Mouse (Mus musculus) intestine, embryonic 15.5 days (tissue): ENCODE measurements at regions not wholly inside any gene's neighbourhood (a gene's known extent, or its start where the extent isn't known, plus 50 kb on each side); places are given as distances from the start of the nearest gene placed in this dataset.

Experiments used
- ATAC-seq: fragments of 200-750 bp; cut with Nextera tagmentation; 2 replicates; pipeline ENCODE4 v1.8.0; 2017; ENCODE audit warnings: moderate TSS enrichment, moderate library complexity
- H3K27ac ChIP-seq: fragments of 300-500 bp; sonication (generic); 2 replicates; pipeline ENCODE4 v1.5.1; 2015; ENCODE audit warnings: mild to moderate bottlenecking, inconsistent platforms
- H3K27me3 ChIP-seq: fragments of 300-500 bp; sonication (generic); replicated peaks from 2 replicates; pipeline ENCODE4 v1.6.1; 2015; ENCODE audit warnings: inconsistent platforms
- H3K36me3 ChIP-seq: fragments of 300-500 bp; sonication (generic); 2 replicates; pipeline ENCODE4 v1.6.1; 2015; ENCODE audit warnings: inconsistent platforms
- H3K4me1 ChIP-seq: fragments of 300-500 bp; sonication (generic); replicated peaks from 2 replicates; pipeline ENCODE4 v1.6.1; 2015; ENCODE audit warnings: inconsistent platforms
- H3K4me2 ChIP-seq: fragments of 300-500 bp; sonication (generic); replicated peaks from 2 replicates; pipeline ENCODE4 v1.6.1; 2015; ENCODE audit warnings: mild to moderate bottlenecking, inconsistent platforms
- H3K4me3 ChIP-seq: fragments of 300-500 bp; sonication (generic); replicated peaks from 2 replicates; pipeline ENCODE4 v1.5.1; 2015; ENCODE audit warnings: inconsistent platforms
- H3K9ac ChIP-seq: fragments of 300-500 bp; sonication (generic); 2 replicates; pipeline ENCODE4 v1.6.1; 2015; ENCODE audit warnings: inconsistent platforms
- H3K9me3 ChIP-seq: fragments of 300-500 bp; sonication (generic); 2 replicates; pipeline ENCODE4 v1.6.1; 2016; ENCODE audit warnings: inconsistent platforms
- whole genome bisulfite sequencing: fragments of 180-500 bp; shearing (Covaris S2); methylation state at CpG from one replicate; pipeline ENCODE4 v1.1.7; 2015; 5-methylcytosine and 5-hydroxymethylcytosine counted together

GRCm38 (mm10) chr3:41407520-41407919 lies 148.0 kb upstream of the Jade1 start:
- H3K27ac ChIP-seq = no peak overlapping the region
- no peak overlapping the region for H3K4me3 ChIP-seq
- peaks cover 12% of the 10 kb centered on the region; the same call in 1 of the 2 replicates for H3K4me1 ChIP-seq
- ATAC-seq = no peak
- no peaks in the 10 kb centered on the region for H3K36me3 ChIP-seq
- no peaks in the 10 kb centered on the region for H3K9me3 ChIP-seq
- WGBS = 70% methylated on average over 1 of the region's 1 CpGs
- H3K4me2 ChIP-seq = no peak overlapping the region
- no peaks in the 10 kb centered on the region for H3K27me3 ChIP-seq
- no peak overlapping the region for H3K9ac ChIP-seq

- Histone ChIP-seq H3K4me1 (no peaks in the 10 kb centered on the region), H3K4me2 (no peak overlapping the region), H3K27me3 (no peaks in the 10 kb centered on the region), H3K9me3 (no peaks in the 10 kb centered on the region), H3K27ac (no peak overlapping the region), H3K4me3 (no peak overlapping the region), H3K36me3 (no peaks in the 10 kb centered on the region), H3K9ac (no peak overlapping the region)
- no peak for ATAC-seq
- 83% methylated on average over 4 of the region's 4 CpGs for WGBS
These were observed 153.7 kb upstream of the Jade1 start for GRCm38 (mm10) chr3:41401881-41402280.

- Histone ChIP-seq H3K27me3 (no peaks in the 10 kb centered on the region), H3K27ac (no peak overlapping the region), H3K36me3 (no peaks in the 10 kb centered on the region), H3K4me3 (no peak overlapping the region), H3K4me1 (peaks cover 4% of the 10 kb centered on the region; the same call in 1 of the 2 replicates), H3K9ac (no peak overlapping the region), H3K9me3 (no peaks in the 10 kb centered on the region), H3K4me2 (no peak overlapping the region)
- ATAC-seq = no peak
- WGBS = 32% methylated on average over 6 of the region's 6 CpGs
These were observed 165.7 kb upstream of the Jade1 start for GRCm38 (mm10) chr3:41389868-41390267.

GRCm38 (mm10) chr3:41387469-41388212 lies 167.9 kb upstream of the Jade1 start:
- Histone ChIP-seq H3K27ac (no peak overlapping the region), H3K4me3 (no peak overlapping the region), H3K4me2 (no peak overlapping the region), H3K36me3 (no peaks in the 10 kb centered on the region), H3K9ac (no peak overlapping the region), H3K27me3 (no peaks in the 10 kb centered on the region), H3K4me1 (peaks cover 4% of the 10 kb centered on the region; the same call in 1 of the 2 replicates), H3K9me3 (no peaks in the 10 kb centered on the region)
- no peak for ATAC-seq
- WGBS = 73% methylated on average over 9 of the region's 9 CpGs

GRCm38 (mm10) chr3:41386299-41386698 lies 169.2 kb upstream of the Jade1 start:
- WGBS = 48% methylated on average over 5 of the region's 5 CpGs
- H3K27me3 ChIP-seq = no peaks in the 10 kb centered on the region
- no peaks in the 10 kb centered on the region for H3K36me3 ChIP-seq
- no peak overlapping the region for H3K4me3 ChIP-seq
- H3K9ac ChIP-seq = no peak overlapping the region
- H3K4me1 ChIP-seq = peaks cover 4% of the 10 kb centered on the region; the same call in 1 of the 2 replicates
- no peaks in the 10 kb centered on the region for H3K9me3 ChIP-seq
- no peak overlapping the region for H3K4me2 ChIP-seq
- peak; percentile 48; the same call in 1 of the 2 replicates for ATAC-seq
- no peak overlapping the region for H3K27ac ChIP-seq

- 59% methylated on average over 10 of the region's 10 CpGs for WGBS
- ATAC-seq = no peak
- no peak overlapping the region for H3K27ac ChIP-seq
- H3K9me3 ChIP-seq = no peaks in the 10 kb centered on the region
- H3K4me2 ChIP-seq = no peak overlapping the region
- no peak overlapping the region for H3K9ac ChIP-seq
- no peak overlapping the region for H3K4me3 ChIP-seq
- H3K27me3 ChIP-seq = no peaks in the 10 kb centered on the region
- no peaks in the 10 kb centered on the region for H3K4me1 ChIP-seq
- H3K36me3 ChIP-seq = no peaks in the 10 kb centered on the region
These were observed 171.1 kb upstream of the Jade1 start for GRCm38 (mm10) chr3:41384410-41384809.

GRCm38 (mm10) chr3:41378576-41378975 lies 177.0 kb upstream of the Jade1 start:
- H3K4me1 ChIP-seq = no peaks in the 10 kb centered on the region
- no peak overlapping the region for H3K27ac ChIP-seq
- no peaks in the 10 kb centered on the region for H3K27me3 ChIP-seq
- H3K36me3 ChIP-seq = no peaks in the 10 kb centered on the region
- no peak overlapping the region for H3K4me2 ChIP-seq
- H3K9me3 ChIP-seq = no peaks in the 10 kb centered on the region
- 78% methylated on average over 5 of the region's 5 CpGs for WGBS
- no peak for ATAC-seq
- H3K4me3 ChIP-seq = no peak overlapping the region
- no peak overlapping the region for H3K9ac ChIP-seq

- WGBS = 77% methylated on average over 5 of the region's 5 CpGs
These were observed 177.6 kb upstream of the Jade1 start for GRCm38 (mm10) chr3:41377826-41378406.

GRCm38 (mm10) chr3:41376848-41377582 lies 178.5 kb upstream of the Jade1 start:
- no peaks in the 10 kb centered on the region for H3K27me3 ChIP-seq
- 56% methylated on average over 6 of the region's 6 CpGs for WGBS
- H3K36me3 ChIP-seq = no peaks in the 10 kb centered on the region
- H3K9ac ChIP-seq = no peak overlapping the region
- no peak overlapping the region for H3K4me3 ChIP-seq
- no peak overlapping the region for H3K4me2 ChIP-seq
- no peak overlapping the region for H3K27ac ChIP-seq
- ATAC-seq = peak; percentile 77
- no peaks in the 10 kb centered on the region for H3K9me3 ChIP-seq
- no peaks in the 10 kb centered on the region; the same call in 1 of the 2 replicates for H3K4me1 ChIP-seq

More at GRCm38 (mm10) chr3:41377826-41378406, 177.6 kb upstream of the Jade1 start:
- Histone ChIP-seq H3K27me3 (no peaks in the 10 kb centered on the region), H3K4me3 (no peak overlapping the region), H3K27ac (no peak overlapping the region), H3K36me3 (no peaks in the 10 kb centered on the region), H3K9me3 (no peaks in the 10 kb centered on the region), H3K4me1 (no peaks in the 10 kb centered on the region; the same call in 1 of the 2 replicates), H3K4me2 (no peak overlapping the region), H3K9ac (no peak overlapping the region)
- ATAC-seq = no peak

- no peak for ATAC-seq
- Histone ChIP-seq H3K4me1 (no peaks in the 10 kb centered on the region; the same call in 1 of the 2 replicates), H3K9me3 (no peaks in the 10 kb centered on the region), H3K4me2 (no peak overlapping the region), H3K27me3 (no peaks in the 10 kb centered on the region), H3K27ac (no peak overlapping the region), H3K36me3 (no peaks in the 10 kb centered on the region), H3K9ac (no peak overlapping the region), H3K4me3 (no peak overlapping the region)
- 78% methylated on average over 2 of the region's 2 CpGs for WGBS
These were observed 180.2 kb upstream of the Jade1 start for GRCm38 (mm10) chr3:41375230-41375930.

- 45% methylated on average over 5 of the region's 5 CpGs for WGBS
- no peak overlapping the region for H3K4me2 ChIP-seq
- no peaks in the 10 kb centered on the region for H3K9me3 ChIP-seq
- H3K4me1 ChIP-seq = no peaks in the 10 kb centered on the region; the same call in 1 of the 2 replicates
- no peaks in the 10 kb centered on the region for H3K36me3 ChIP-seq
- no peak overlapping the region for H3K4me3 ChIP-seq
- ATAC-seq = no peak
- H3K27ac ChIP-seq = no peak overlapping the region
- no peak overlapping the region for H3K9ac ChIP-seq
- no peaks in the 10 kb centered on the region for H3K27me3 ChIP-seq
These were observed 182.3 kb upstream of the Jade1 start for GRCm38 (mm10) chr3:41373198-41373597.
